In genomic region chr2:31787029-31787428, GRCm38 (mm10) we compare ENCODE assay signal across 8 mouse cellular contexts. TPM values are rescaled to one million over a fixed set of nuclear protein-coding genes. Genes with fewer than 3 reads are reported as not detected.
DNase-seq lines count a peak whose midpoint lies in the region; ATAC-seq and TF ChIP-seq lines count a peak whose summit lies in the region.
"Had no signal": no experiment of that assay in that cellular context is flagged by ENCODE, and none has a peak within 500 bp of the region (broad histone marks: within the 10 kb centered on the region; RNA-seq: fewer than 3 reads in every experiment).

No protein-coding gene starts in this region.

- H3K9me3 ChIP-seq in CH12.LX (replicated peaks; ENCODE audit: low read length): no peaks in the 10 kb centered on the region
- H3K9me3 ChIP-seq: limb, embryonic 13.5 days had no signal

- H3K36me3 ChIP-seq in CH12.LX (replicated peaks in 1 of 2; ENCODE audit: control insufficient read depth in 1 of 2, insufficient read depth in 1 of 2, low read length in 1 of 2): peaks cover 37 to 92% of the 10 kb centered on the region in 2 experiments
- peaks cover 20% of the 10 kb centered on the region for H3K36me3 ChIP-seq in spleen, adult 2 months (ENCODE audit: control insufficient read depth, insufficient read depth, low read length)

- peak; percentile 73 for DNase-seq in CH12.LX (ENCODE audit: extremely low read depth)
- peak; percentile 50 for DNase-seq in Muller cell, postnatal 12 days (ENCODE audit: inconsistent ontology term)
- peak; percentile 88 to 96 for DNase-seq in cerebellum, postnatal 14 days
- DNase-seq in layer of hippocampus, postnatal 10 days (ENCODE audit: low spot score in 2 of 2): peak; percentile 83 to 87
- peak; percentile 33 to 74 for DNase-seq in spleen, adult 2 months (ENCODE audit: low read depth in 1 of 2, low spot score in 2 of 2)

- no peaks in the 10 kb centered on the region for H3K27me3 ChIP-seq in CH12.LX (replicated peaks)
- no peaks in the 10 kb centered on the region for H3K27me3 ChIP-seq in spleen, adult 2 months (ENCODE audit: control insufficient read depth, insufficient read depth, low read length)
- H3K27me3 ChIP-seq: limb, embryonic 13.5 days had no signal

- H3K9ac ChIP-seq in CH12.LX (ENCODE audit: insufficient read depth, low read depth): no peak overlapping the region
- H3K9ac ChIP-seq: limb, embryonic 13.5 days had no signal

- peak; percentile 53 for ATAC-seq in granulocyte monocyte progenitor cell, adult 5-6 weeks (replicated peaks; ENCODE audit: poor library complexity, severe bottlenecking)
- ATAC-seq in megakaryocyte, adult 5-6 weeks (ENCODE audit: poor library complexity, severe bottlenecking): 0 out of 2 replicates have a peak, but pooled peaks have one; percentile 56

- peaks cover 0 to 10% of the 10 kb centered on the region in 2 experiments; a peak in 2 of 4 replicates for H3K4me1 ChIP-seq in CH12.LX (ENCODE audit: control insufficient read depth in 1 of 2, insufficient read depth in 2 of 2)
- no peaks in the 10 kb centered on the region for H3K4me1 ChIP-seq in spleen, adult 2 months (ENCODE audit: control insufficient read depth, insufficient read depth, insufficient read length)
- H3K4me1 ChIP-seq: limb, embryonic 13.5 days had no signal

- WGBS in spleen, adult 2 months: 35% methylated on average over 7 of the region's 7 CpGs

- H3K27ac ChIP-seq in CH12.LX (ENCODE audit: insufficient read depth, low read depth): no peak overlapping the region
- H3K27ac ChIP-seq in spleen, adult 2 months (ENCODE audit: insufficient read depth, low read length): no peak overlapping the region
- H3K27ac ChIP-seq: limb, embryonic 13.5 days had no signal

- no peaks in the 10 kb centered on the region for H3K79me2 ChIP-seq in CH12.LX (replicated peaks; ENCODE audit: control insufficient read depth, extremely low read depth, insufficient read depth, poor library complexity, severe bottlenecking)

- no peak for TF ChIP-seq POLR2A in CH12.LX (IDR thresholded peaks at IDR 0.05; ENCODE audit: low read depth, low read length)
- no peak for TF ChIP-seq POLR2A in spleen, adult 2 months (IDR thresholded peaks at IDR 0.05; ENCODE audit: low read depth, low read length)

- TF ChIP-seq RAD21 in CH12.LX (IDR thresholded peaks at IDR 0.05; ENCODE audit: low read depth, low read length): peak; percentile 42

- TF ChIP-seq EP300 in CH12.LX (IDR thresholded peaks at IDR 0.05; ENCODE audit: low read length): no peak

- peak; percentile 78 to 83 for TF ChIP-seq CTCF in CH12.LX (conservative IDR thresholded peaks at IDR 0.05 in 1 of 2, IDR thresholded peaks at IDR 0.05 in 1 of 2; ENCODE audit: low read depth in 2 of 2, low read length in 2 of 2)
- peak; percentile 90 for TF ChIP-seq CTCF in spleen, adult 2 months (IDR thresholded peaks at IDR 0.05; ENCODE audit: extremely low read depth, insufficient read depth, insufficient read length, insufficient replicate concordance)

- no peak overlapping the region for H3K4me3 ChIP-seq in CH12.LX (replicated peaks in 1 of 3; ENCODE audit: low read depth in 2 of 3, low read length in 2 of 3, poor library complexity in 1 of 3)
- no peak overlapping the region for H3K4me3 ChIP-seq in spleen, adult 2 months (ENCODE audit: extremely low read depth, insufficient read depth, insufficient read length)
- H3K4me3 ChIP-seq: limb, embryonic 13.5 days had no signal

- no peak overlapping the region for H3K4me2 ChIP-seq in CH12.LX (ENCODE audit: insufficient read depth, low read depth, poor library complexity, severe bottlenecking)
- H3K4me2 ChIP-seq: limb, embryonic 13.5 days had no signal

- dilution Hi-C loops in CH12.LX (cut with MboI; ENCODE audit: extremely low pct_ligation_motif_present, extremely low pct_unique_long_range_greater_than_20kb, low sequenced_read_pairs): no loop called here

- in situ Hi-C loops in CH12.LX (cut with MboI; ENCODE audit: low pct_ligation_motif_present, low pct_unique_long_range_greater_than_20kb, low sequenced_read_pairs): loop anchor here (5.0 to 25.0 kb wide), 3 partner anchors 62 to 300 kb away; partner anchors contain the start of gene Abl1

TF ChIP-seq in CH12.LX, 34 proteins besides CTCF, POLR2A, EP300 and RAD21:
- peak; percentile 68 for TF ChIP-seq SMC3 (IDR thresholded peaks at IDR 0.05; ENCODE audit: low read depth, low read length)
- TF ChIP-seq JUND (conservative IDR thresholded peaks at IDR 0.05; ENCODE audit: low read depth, low read length): no peak

RNA-seq across cellular contexts. Expression of gene Qrfp, which starts 23.4 kb away (rescaled TPM):
- total RNA-seq in CH12.LX (2012; rRNA removed) (not detected in 2 replicates), CH12.LX (2014; rRNA removed) (not detected in 2 replicates)
- polyA plus RNA-seq in CH12.LX (2012; ENCODE audit: insufficient read length, low read depth): not detected in 2 replicates
- total RNA-seq in granulocyte monocyte progenitor cell, adult 5-6 weeks (2014; fragmentation: Nextera tagmentation): not detected in 2 replicates
- not detected in 2 replicates for total RNA-seq in granulocyte monocyte progenitor cell, adult 5-6 weeks (2017)
- not detected for total RNA-seq in layer of hippocampus, postnatal 10 days (2021)
- total RNA-seq in megakaryocyte, adult 5-6 weeks (2015): 0.57 and 0.65 TPM in 2 replicates
- total RNA-seq in megakaryocyte, adult 5-6 weeks (2017): 0.04 and 0.29 TPM in 2 replicates
- 0.93 and 1.1 TPM in 2 replicates for polyA plus RNA-seq in spleen, adult 2 months (2012; rRNA removed)

RNA-seq across cellular contexts. Expression of gene Fibcd1, which starts 58.8 kb away (rescaled TPM):
- total RNA-seq in CH12.LX (2012; rRNA removed) (0.04 TPM in 2 replicates), CH12.LX (2014; rRNA removed) (0.04 and 0.15 TPM in 2 replicates)
- polyA plus RNA-seq in CH12.LX (2012; ENCODE audit: insufficient read length, low read depth): 0.09 and 0.10 TPM in 2 replicates
- not detected in 2 replicates for total RNA-seq in granulocyte monocyte progenitor cell, adult 5-6 weeks (2014; fragmentation: Nextera tagmentation)
- not detected in 2 replicates for total RNA-seq in granulocyte monocyte progenitor cell, adult 5-6 weeks (2017)
- 10 to 100 TPM; 85.7 to 96.1 TPM for total RNA-seq in layer of hippocampus, postnatal 10 days (2021)
- not detected in 2 replicates for total RNA-seq in megakaryocyte, adult 5-6 weeks (2015)
- total RNA-seq in megakaryocyte, adult 5-6 weeks (2017): 0.04 TPM in 1 of 2 replicates, not detected in the other
- polyA plus RNA-seq in spleen, adult 2 months (2012; rRNA removed): 0.16 and 0.20 TPM in 2 replicates

Comparison
In these comparisons a context has a peak if more than half of its experiments do, and no peak if none do; other contexts are left out.
1. RNA of gene Fibcd1, which starts 58.8 kb away (total RNA-seq): 85.7 to 96.1 TPM in layer of hippocampus, postnatal 10 days; 0.04 to 0.15 TPM in CH12.LX, not detected in granulocyte monocyte progenitor cell, adult 5-6 weeks and 0.04 TPM in megakaryocyte, adult 5-6 weeks; every median in the first group is over 10 times any median in the second.
2. Peak in every context shown above with its lines, with median percentiles within 50 percentile points of each other: DNase-seq.